Mouse (Mus musculus) gastrocnemius, postnatal 14 days (tissue): Measurements from ENCODE around the gene Mrps30. TPM values are rescaled to one million over a fixed set of nuclear protein-coding genes. Genes with fewer than 3 reads are reported as not detected.

Experiments used
- total RNA-seq, 2 experiments: library from RNA; stranded (reverse); gene quantifications; 2 replicates each; pipeline ENCODE4 v1.2.3; 2021

The Mrps30 gene
- total RNA-seq, 2 experiments from 2014 or later, result 17.5 to 19.5 TPM

Other genes with a start within 250 kb of the Mrps30 start
- not detected for gene B430218F22Rik, start 622 bp downstream of the Mrps30 start, total RNA-seq